Mouse (Mus musculus): ENCODE results near the gene Adal.

Adal gene

DNA sequence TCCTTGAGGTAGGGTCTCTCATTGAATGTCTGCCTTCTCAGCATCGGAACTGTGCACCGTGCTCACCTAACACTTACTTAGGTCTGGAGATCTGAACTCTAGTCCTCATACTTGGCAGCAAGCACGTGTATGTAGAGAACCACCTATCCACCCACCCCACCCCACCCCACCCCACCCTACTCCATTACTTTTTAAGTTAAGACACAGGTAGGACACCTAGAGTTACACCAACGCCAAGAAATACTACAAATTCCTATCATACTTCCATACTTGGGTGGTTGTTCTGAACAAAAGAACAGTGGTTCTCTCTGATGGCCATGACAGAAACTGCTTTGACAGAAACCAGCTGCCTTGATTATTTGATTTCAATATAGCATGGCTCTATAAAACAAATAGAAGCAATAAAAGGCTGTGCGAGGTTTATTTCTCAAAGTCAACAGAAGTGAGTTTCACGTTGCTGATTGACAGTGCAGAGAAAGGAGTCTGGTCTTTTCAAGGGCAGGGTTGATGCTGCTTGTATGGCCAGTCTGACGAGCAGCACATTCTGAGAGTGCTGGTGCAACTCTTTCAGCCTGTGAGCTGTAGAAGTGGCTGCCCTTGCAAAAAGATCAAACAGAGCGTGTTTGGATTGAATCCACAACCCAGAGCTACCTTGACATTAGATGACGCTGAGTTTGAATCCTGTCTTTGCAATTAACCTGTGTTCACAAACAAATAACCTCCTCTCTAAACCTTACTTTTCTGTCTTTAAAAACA, 11.2 kb upstream of the Adal start:
- TF ChIP-seq POU5F1 (IDR thresholded peaks at IDR 0.05; ENCODE audit: borderline replicate concordance, low read length) (no peak), CTCF (conservative IDR thresholded peaks at IDR 0.05; ENCODE audit: low read length) (no peak), NANOG (IDR thresholded peaks at IDR 0.05; ENCODE audit: borderline replicate concordance, low read length) (no peak)
- H3K9me3 ChIP-seq (ENCODE audit: low read length): no peaks in the 10 kb centered on the region
- no peak overlapping the region for H3K4me3 ChIP-seq (replicated peaks; ENCODE audit: low read length)

DNA sequence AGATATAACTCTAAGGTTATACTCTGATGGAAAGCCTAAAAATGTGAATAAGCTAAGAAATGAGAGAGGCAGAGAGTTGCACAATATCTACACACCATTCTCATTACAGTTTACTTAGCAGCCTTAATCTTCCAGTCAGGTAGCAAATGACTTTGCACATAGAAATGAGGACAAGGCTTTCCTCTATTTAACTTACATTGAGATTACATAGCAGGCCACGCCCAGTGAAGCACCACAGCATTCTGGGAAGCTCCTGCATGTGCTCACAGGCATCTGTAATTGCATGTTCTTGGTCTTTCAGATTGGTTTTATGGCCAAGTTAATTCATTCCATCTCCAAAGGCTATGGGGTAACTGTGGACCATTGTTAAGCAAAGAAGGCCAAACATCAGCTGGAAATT, 7.4 kb upstream of the Adal start:
- Histone ChIP-seq H3K36me3 (ENCODE audit: insufficient read depth, low read length) (peaks cover 10% of the 10 kb centered on the region; the same call in 1 of the 2 replicates), H3K27me3 (ENCODE audit: insufficient read depth, low read length) (no peaks in the 10 kb centered on the region), H3K4me3 (replicated peaks; ENCODE audit: low read length) (no peak overlapping the region), H3K4me1 (replicated peaks; ENCODE audit: low read depth, low read length) (peaks cover under 1% of the 10 kb centered on the region; the same call in 1 of the 2 replicates), H3K9me3 (ENCODE audit: low read length) (no peaks in the 10 kb centered on the region)
- no peak for TF ChIP-seq CTCF (conservative IDR thresholded peaks at IDR 0.05; ENCODE audit: low read length)
- TF ChIP-seq NANOG (IDR thresholded peaks at IDR 0.05; ENCODE audit: borderline replicate concordance, low read length): no peak
- TF ChIP-seq POU5F1 (IDR thresholded peaks at IDR 0.05; ENCODE audit: borderline replicate concordance, low read length): no peak

More for the DNA sequence above, 11.2 kb upstream of the Adal start:
- no peaks in the 10 kb centered on the region for H3K36me3 ChIP-seq (ENCODE audit: insufficient read depth, low read length)
- peaks cover 4% of the 10 kb centered on the region; the same call in 1 of the 2 replicates for H3K4me1 ChIP-seq (replicated peaks; ENCODE audit: low read depth, low read length)
- H3K27me3 ChIP-seq (ENCODE audit: insufficient read depth, low read length): no peaks in the 10 kb centered on the region

GRCm38 (mm10) chr2:121137371-121137770, 2.9 kb upstream of the Adal start:
- Histone ChIP-seq H3K4me3 (replicated peaks; ENCODE audit: low read length) (no peak overlapping the region), H3K27me3 (ENCODE audit: insufficient read depth, low read length) (no peaks in the 10 kb centered on the region), H3K4me1 (replicated peaks; ENCODE audit: low read depth, low read length) (peaks cover 30% of the 10 kb centered on the region), H3K36me3 (ENCODE audit: insufficient read depth, low read length) (peaks cover 29% of the 10 kb centered on the region), H3K9me3 (ENCODE audit: low read length) (no peaks in the 10 kb centered on the region)
- TF ChIP-seq CTCF (conservative IDR thresholded peaks at IDR 0.05; ENCODE audit: low read length) (no peak), POU5F1 (IDR thresholded peaks at IDR 0.05; ENCODE audit: borderline replicate concordance, low read length) (no peak), NANOG (IDR thresholded peaks at IDR 0.05; ENCODE audit: borderline replicate concordance, low read length) (no peak)

- Histone ChIP-seq H3K4me3 (replicated peaks; ENCODE audit: low read length) (peak overlapping the region; percentile 92), H3K9me3 (ENCODE audit: low read length) (no peaks in the 10 kb centered on the region), H3K27me3 (ENCODE audit: insufficient read depth, low read length) (no peaks in the 10 kb centered on the region), H3K4me1 (replicated peaks; ENCODE audit: low read depth, low read length) (peaks cover 31% of the 10 kb centered on the region), H3K36me3 (ENCODE audit: insufficient read depth, low read length) (peaks cover 43% of the 10 kb centered on the region)
- no peak for TF ChIP-seq POU5F1 (IDR thresholded peaks at IDR 0.05; ENCODE audit: borderline replicate concordance, low read length)
- TF ChIP-seq NANOG (IDR thresholded peaks at IDR 0.05; ENCODE audit: borderline replicate concordance, low read length): no peak
- TF ChIP-seq CTCF (conservative IDR thresholded peaks at IDR 0.05; ENCODE audit: low read length): no peak
Measured at GRCm38 (mm10) chr2:121139266-121140017, 786 bp upstream of the Adal start.

DNA sequence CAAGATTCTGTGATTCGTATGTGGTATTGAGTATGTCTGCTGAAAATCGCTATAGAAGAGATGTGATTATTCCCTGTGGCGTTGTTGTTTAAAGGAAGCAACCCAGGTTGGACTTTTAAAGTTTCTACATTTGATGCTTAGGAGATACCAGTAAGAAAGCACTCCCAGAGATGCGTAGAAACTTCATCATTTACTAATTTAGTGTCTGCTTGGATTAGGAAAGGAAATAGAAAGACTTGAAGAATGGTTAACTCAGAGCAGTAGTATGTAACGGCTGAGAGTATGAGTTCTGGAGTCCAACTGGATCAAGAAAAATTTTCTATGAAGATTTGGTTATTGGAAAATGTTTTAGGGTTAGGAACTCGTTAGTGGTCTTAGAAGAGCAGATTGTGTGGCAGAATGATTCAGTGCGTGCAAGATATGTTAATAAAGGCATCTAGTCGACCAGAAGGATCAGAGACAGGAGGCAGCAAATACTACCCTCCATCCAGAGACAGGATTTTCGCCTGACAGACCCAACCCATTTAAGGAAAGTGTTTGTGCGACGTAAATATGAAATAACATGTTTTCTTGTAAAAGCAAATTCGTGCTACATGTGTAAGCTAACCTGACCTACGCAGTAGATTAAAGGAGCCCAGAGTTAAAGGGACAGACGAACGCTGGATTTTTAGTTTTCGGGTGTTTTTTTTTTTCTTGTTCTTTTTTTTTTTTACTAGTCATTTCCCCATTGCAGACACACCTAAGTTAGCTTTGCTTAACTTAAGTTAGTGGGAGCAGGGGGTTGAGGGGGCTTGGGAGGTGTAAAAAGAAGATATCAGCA, 1.2 kb downstream of the Adal start:
- Histone ChIP-seq H3K4me3 (replicated peaks; ENCODE audit: low read length) (peak overlapping the region; percentile 74), H3K27me3 (ENCODE audit: insufficient read depth, low read length) (no peaks in the 10 kb centered on the region), H3K9me3 (ENCODE audit: low read length) (no peaks in the 10 kb centered on the region), H3K36me3 (ENCODE audit: insufficient read depth, low read length) (peaks cover 59% of the 10 kb centered on the region), H3K4me1 (replicated peaks; ENCODE audit: low read depth, low read length) (peaks cover 31% of the 10 kb centered on the region)
- no peak for TF ChIP-seq POU5F1 (IDR thresholded peaks at IDR 0.05; ENCODE audit: borderline replicate concordance, low read length)
- no peak for TF ChIP-seq CTCF (conservative IDR thresholded peaks at IDR 0.05; ENCODE audit: low read length)
- TF ChIP-seq NANOG (IDR thresholded peaks at IDR 0.05; ENCODE audit: borderline replicate concordance, low read length): no peak

- Histone ChIP-seq H3K36me3 (ENCODE audit: insufficient read depth, low read length) (peaks cover 61% of the 10 kb centered on the region), H3K9me3 (ENCODE audit: low read length) (no peaks in the 10 kb centered on the region), H3K27me3 (ENCODE audit: insufficient read depth, low read length) (no peaks in the 10 kb centered on the region), H3K4me1 (replicated peaks; ENCODE audit: low read depth, low read length) (peaks cover 31% of the 10 kb centered on the region), H3K4me3 (replicated peaks; ENCODE audit: low read length) (no peak overlapping the region)
- no peak for TF ChIP-seq POU5F1 (IDR thresholded peaks at IDR 0.05; ENCODE audit: borderline replicate concordance, low read length)
Measured at GRCm38 (mm10) chr2:121142415-121142814, 2.2 kb downstream of the Adal start.

DNA sequence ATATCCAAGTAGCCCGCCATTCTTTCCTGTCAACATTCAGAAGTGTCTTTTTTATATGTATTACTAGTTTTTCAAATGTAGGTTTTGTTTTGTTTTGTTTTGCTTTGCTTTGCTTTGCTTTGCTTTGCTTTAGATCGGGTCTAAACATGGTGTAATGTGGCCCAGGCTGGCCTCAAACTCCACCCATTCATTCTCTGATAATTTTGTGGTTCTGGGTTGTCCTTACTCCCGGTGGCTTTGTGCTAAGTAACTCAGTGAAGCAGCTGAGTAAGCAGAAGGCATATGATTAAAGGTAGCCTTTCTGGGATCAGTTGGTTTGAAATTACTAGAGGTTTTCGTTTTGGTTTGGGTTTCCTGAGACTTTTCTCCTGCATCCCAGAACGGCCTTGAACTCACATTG, 9.5 kb downstream of the Adal start:
- no peak for TF ChIP-seq NANOG (IDR thresholded peaks at IDR 0.05; ENCODE audit: borderline replicate concordance, low read length)
- TF ChIP-seq CTCF (conservative IDR thresholded peaks at IDR 0.05; ENCODE audit: low read length): no peak
- TF ChIP-seq POU5F1 (IDR thresholded peaks at IDR 0.05; ENCODE audit: borderline replicate concordance, low read length): no peak

DNA sequence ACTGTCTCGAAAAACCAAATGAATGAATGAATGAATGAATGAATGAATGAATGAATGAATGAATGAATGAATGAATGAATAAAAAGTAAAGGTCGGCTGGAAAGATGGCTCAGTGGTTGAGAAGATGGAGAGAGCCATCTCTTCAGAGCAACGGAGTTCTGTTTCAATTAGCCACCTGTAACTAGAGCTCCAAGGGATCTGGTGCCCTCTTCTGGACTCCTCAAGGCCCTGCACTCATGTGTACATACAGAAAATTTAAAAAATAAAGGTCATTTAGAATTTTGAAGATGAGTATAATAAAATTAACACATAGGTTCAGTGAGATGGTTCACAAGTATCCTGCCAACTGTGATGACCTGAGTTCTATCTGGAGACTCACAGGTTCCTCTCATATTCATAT, 12.9 kb downstream of the Adal start:
- Histone ChIP-seq H3K36me3 (ENCODE audit: insufficient read depth, low read length) (peaks cover 77% of the 10 kb centered on the region), H3K9me3 (ENCODE audit: low read length) (no peaks in the 10 kb centered on the region), H3K27me3 (ENCODE audit: insufficient read depth, low read length) (no peaks in the 10 kb centered on the region), H3K4me1 (replicated peaks; ENCODE audit: low read depth, low read length) (no peaks in the 10 kb centered on the region), H3K4me3 (replicated peaks; ENCODE audit: low read length) (no peak overlapping the region)
- TF ChIP-seq CTCF (conservative IDR thresholded peaks at IDR 0.05; ENCODE audit: low read length): peak; percentile 61
- no peak for TF ChIP-seq NANOG (IDR thresholded peaks at IDR 0.05; ENCODE audit: borderline replicate concordance, low read length)

More for the DNA sequence above, 9.5 kb downstream of the Adal start:
- no peak overlapping the region for H3K4me3 ChIP-seq (replicated peaks; ENCODE audit: low read length)
- peaks cover 80% of the 10 kb centered on the region for H3K36me3 ChIP-seq (ENCODE audit: insufficient read depth, low read length)
- H3K4me1 ChIP-seq (replicated peaks; ENCODE audit: low read depth, low read length): no peaks in the 10 kb centered on the region
- no peaks in the 10 kb centered on the region for H3K9me3 ChIP-seq (ENCODE audit: low read length)
- no peaks in the 10 kb centered on the region for H3K27me3 ChIP-seq (ENCODE audit: insufficient read depth, low read length)
